Mouse (Mus musculus): ENCODE data around the gene H2al1a.
"Not testable (repeated sequence)": the region's sequence is repeated elsewhere in the genome, so short reads cannot be mapped to it uniquely, and the experiment has no call there.

DNA sequence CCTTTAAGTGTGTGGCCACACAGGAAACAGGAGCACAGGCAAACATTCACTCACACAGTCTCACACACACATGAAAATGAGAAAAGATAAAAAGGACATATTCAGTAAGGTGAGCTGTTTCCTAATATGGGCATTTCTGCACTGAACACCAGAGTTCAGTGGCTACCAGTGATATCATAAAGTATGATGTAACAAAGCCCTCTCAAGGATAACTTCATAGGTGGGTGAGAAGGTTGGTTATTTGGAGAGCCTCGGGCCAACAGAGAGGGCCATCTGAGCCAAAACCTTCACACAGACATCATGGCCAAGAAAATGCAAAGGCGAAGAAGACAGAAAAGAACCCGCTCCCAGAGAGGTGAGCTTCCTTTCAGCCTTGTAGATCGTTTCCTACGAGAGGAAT, 25.3 kb downstream of the H2al1a start, which contains the start of gene H2al1i:
- not testable (repeated sequence) for TF ChIP-seq POLR2A (IDR thresholded peaks at IDR 0.05; ENCODE audit: control insufficient read depth, low read depth, low read length); CTCF (IDR thresholded peaks at IDR 0.05; ENCODE audit: control insufficient read depth, insufficient read depth, insufficient replicate concordance, low read depth, low read length)
